Mouse (Mus musculus) MEL (cell line): ENCODE measurements around the gene Cdk5rap1. TPM values are rescaled to one million over a fixed set of nuclear protein-coding genes. Genes with fewer than 3 reads are reported as not detected.

Experiments
- DNase-seq: peaks from one replicate; pipeline ENCODE4 v3.0.0; 2011; ENCODE audit warnings: low read depth, low spot score
- H3K27ac ChIP-seq: 2 replicates; pipeline ENCODE4 v1.5.1; 2012; ENCODE audit warnings: low read depth, mild to moderate bottlenecking, control low read depth, low read length, moderate library complexity; ENCODE audit not compliant: control insufficient read depth
- H3K27me3 ChIP-seq, 2 experiments: fragments of 150-350 bp in 1 of 2; sonication (generic) in 1 of 2; 2 replicates each; pipeline ENCODE4 v1.6.1; 2012; ENCODE audit warnings: low read length in 2 of 2, mild to moderate bottlenecking in 2 of 2, improper control_type of control experiment in 1 of 2, moderate library complexity in 1 of 2; ENCODE audit not compliant: insufficient read depth in 2 of 2, control insufficient read depth in 1 of 2
- H3K36me3 ChIP-seq, 2 experiments: 2 replicates each; pipeline ENCODE4 v1.6.1; 2012 to 2014; ENCODE audit warnings: low read length in 2 of 2, improper control_type of control experiment in 1 of 2, inconsistent platforms in 1 of 2, mild to moderate bottlenecking in 1 of 2; ENCODE audit not compliant: insufficient read depth in 2 of 2, control insufficient read depth in 1 of 2
- H3K4me1 ChIP-seq, 2 experiments: fragments of 150-350 bp in 1 of 2; sonication (generic) in 1 of 2; 2 replicates each; pipeline ENCODE4 v1.6.1; 2012; ENCODE audit warnings: low read length in 2 of 2, improper control_type of control experiment in 1 of 2, mild to moderate bottlenecking in 1 of 2; ENCODE audit not compliant: insufficient read depth in 2 of 2, control insufficient read depth in 1 of 2
- H3K4me3 ChIP-seq, 2 experiments: fragments of 150-350 bp in 1 of 2; sonication (generic) in 1 of 2; 2 replicates each; pipeline ENCODE4 v1.5.1; 2012; ENCODE audit warnings: low read depth in 2 of 2, low read length in 2 of 2, mild to moderate bottlenecking in 2 of 2, moderate library complexity in 2 of 2, control low read depth in 1 of 2, improper control_type of control experiment in 1 of 2; ENCODE audit not compliant: control insufficient read depth in 1 of 2, insufficient read depth in 1 of 2
- H3K79me2 ChIP-seq: 2 replicates; pipeline ENCODE4 v1.6.1; 2012; ENCODE audit warnings: mild to moderate bottlenecking, low read length, moderate library complexity; ENCODE audit not compliant: control insufficient read depth, poor library complexity, insufficient read depth
- H3K9ac ChIP-seq: 2 replicates; pipeline ENCODE4 v1.6.1; 2012; ENCODE audit warnings: low read depth, mild to moderate bottlenecking, control low read depth, low read length, moderate library complexity; ENCODE audit not compliant: control insufficient read depth, poor library complexity, severe bottlenecking
- H3K9me3 ChIP-seq: fragments of 150-350 bp; sonication (generic); replicated peaks from 2 replicates; pipeline ENCODE4 v1.6.1; 2012; ENCODE audit warnings: mild to moderate bottlenecking, low read length, improper control_type of control experiment, moderate library complexity; ENCODE audit not compliant: insufficient read depth
- BHLHE40 ChIP-seq: IDR thresholded peaks from 2 replicates; pipeline ENCODE4 v1.6.1; 2012; ENCODE audit warnings: low read depth, mild to moderate bottlenecking, inconsistent platforms, low read length, improper control_type of control experiment, borderline replicate concordance
- CHD1 ChIP-seq: IDR thresholded peaks from 2 replicates; pipeline ENCODE4 v1.6.1; 2012; ENCODE audit warnings: low read depth, mild to moderate bottlenecking, inconsistent platforms, low read length, improper control_type of control experiment
- CTCF ChIP-seq, 3 experiments: IDR thresholded peaks in 2 of 3; conservative IDR thresholded peaks in 1 of 3; 2 replicates each; pipeline ENCODE4 v1.5.1; 2011 to 2012; ENCODE audit warnings: low read length in 3 of 3, low read depth in 2 of 3, mild to moderate bottlenecking in 2 of 3, improper control_type of control experiment in 1 of 3, inconsistent platforms in 1 of 3, mixed read lengths in 1 of 3, moderate library complexity in 1 of 3; ENCODE audit not compliant: control insufficient read depth in 1 of 3, insufficient read depth in 1 of 3, poor library complexity in 1 of 3, severe bottlenecking in 1 of 3
- E2F4 ChIP-seq: IDR thresholded peaks from 2 replicates; pipeline ENCODE4 v1.6.1; 2011; ENCODE audit warnings: low read depth, low read length, improper control_type of control experiment, borderline replicate concordance
- ELF1 ChIP-seq: IDR thresholded peaks from 2 replicates; pipeline ENCODE4 v1.6.1; 2014; ENCODE audit warnings: low read depth, mild to moderate bottlenecking, inconsistent platforms, low read length, improper control_type of control experiment, moderate library complexity
- EP300 ChIP-seq, 2 experiments: IDR thresholded peaks; 2 replicates each; pipeline ENCODE4 v1.6.1; 2011; ENCODE audit warnings: improper control_type of control experiment in 2 of 2, low read length in 2 of 2, low read depth in 1 of 2, mild to moderate bottlenecking in 1 of 2
- ETS1 ChIP-seq: IDR thresholded peaks from 2 replicates; pipeline ENCODE4 v1.6.1; 2012; ENCODE audit warnings: low read depth, mild to moderate bottlenecking, inconsistent platforms, low read length, improper control_type of control experiment, moderate library complexity
- GABPA ChIP-seq: IDR thresholded peaks from 2 replicates; pipeline ENCODE4 v1.6.1; 2012; ENCODE audit warnings: low read depth, mild to moderate bottlenecking, inconsistent platforms, low read length, improper control_type of control experiment, moderate library complexity
- GATA1 ChIP-seq: IDR thresholded peaks from 2 replicates; pipeline ENCODE4 v1.6.1; 2011; ENCODE audit warnings: low read depth, low read length, improper control_type of control experiment
- HCFC1 ChIP-seq: IDR thresholded peaks from 2 replicates; pipeline ENCODE4 v1.6.1; 2012; ENCODE audit warnings: low read depth, mild to moderate bottlenecking, inconsistent platforms, low read length, improper control_type of control experiment, moderate library complexity
- JUND ChIP-seq: IDR thresholded peaks from 2 replicates; pipeline ENCODE4 v1.6.1; 2011; ENCODE audit warnings: low read depth, mild to moderate bottlenecking, improper control_type of control experiment, low read length
- KAT2A ChIP-seq: conservative IDR thresholded peaks from 2 replicates; pipeline ENCODE4 v1.6.1; 2012; ENCODE audit warnings: low read depth, low read length, improper control_type of control experiment, inconsistent platforms
- MAX ChIP-seq: IDR thresholded peaks from 2 replicates; pipeline ENCODE4 v1.6.1; 2011; ENCODE audit warnings: low read length, improper control_type of control experiment
- MAZ ChIP-seq: IDR thresholded peaks from 2 replicates; pipeline ENCODE4 v1.6.1; 2012; ENCODE audit warnings: low read depth, mild to moderate bottlenecking, inconsistent platforms, low read length, improper control_type of control experiment
- MXI1 ChIP-seq: IDR thresholded peaks from 2 replicates; pipeline ENCODE4 v1.6.1; 2011; ENCODE audit warnings: mild to moderate bottlenecking, low read depth, low read length, improper control_type of control experiment
- MYB ChIP-seq: IDR thresholded peaks from 2 replicates; pipeline ENCODE4 v1.6.1; 2011; ENCODE audit warnings: mild to moderate bottlenecking, low read depth, low read length, improper control_type of control experiment
- MYC ChIP-seq: IDR thresholded peaks from 2 replicates; pipeline ENCODE4 v1.6.1; 2011; ENCODE audit warnings: low read depth, mild to moderate bottlenecking, low read length, improper control_type of control experiment, moderate library complexity
- NELFE ChIP-seq: IDR thresholded peaks from 2 replicates; pipeline ENCODE4 v1.6.1; 2011; ENCODE audit warnings: low read depth, low read length, improper control_type of control experiment
- POLR2A ChIP-seq, 2 experiments: IDR thresholded peaks; 2 replicates each; pipeline ENCODE4 v1.6.1; 2011 to 2012; ENCODE audit warnings: low read length in 2 of 2, mild to moderate bottlenecking in 2 of 2, control low read depth in 1 of 2, improper control_type of control experiment in 1 of 2, low read depth in 1 of 2, moderate library complexity in 1 of 2; ENCODE audit not compliant: control insufficient read depth in 1 of 2, insufficient read depth in 1 of 2, poor library complexity in 1 of 2
- POLR2AphosphoS2 ChIP-seq: IDR thresholded peaks from 2 replicates; pipeline ENCODE4 v1.6.1; 2011; ENCODE audit warnings: low read length, improper control_type of control experiment
- POLR2AphosphoS5 ChIP-seq: IDR thresholded peaks from 2 replicates; pipeline ENCODE4 v1.6.1; 2012; ENCODE audit warnings: low read depth, borderline replicate concordance, mild to moderate bottlenecking, inconsistent platforms, low read length, moderate library complexity, mixed read lengths
- RAD21 ChIP-seq: IDR thresholded peaks from 2 replicates; pipeline ENCODE4 v1.6.1; 2011; ENCODE audit warnings: mild to moderate bottlenecking, low read depth, low read length, improper control_type of control experiment
- SIN3A ChIP-seq: IDR thresholded peaks from 2 replicates; pipeline ENCODE4 v1.6.1; 2012; ENCODE audit warnings: low read length, improper control_type of control experiment, inconsistent platforms
- SMC3 ChIP-seq: IDR thresholded peaks from 2 replicates; pipeline ENCODE4 v1.6.1; 2011; ENCODE audit warnings: low read depth, low read length, improper control_type of control experiment
- TAL1 ChIP-seq: IDR thresholded peaks from 2 replicates; pipeline ENCODE4 v1.6.1; 2012; ENCODE audit warnings: mild to moderate bottlenecking, inconsistent platforms, low read length, moderate library complexity, mixed read lengths
- TCF12 ChIP-seq: IDR thresholded peaks from 2 replicates; pipeline ENCODE4 v1.6.1; 2014; ENCODE audit warnings: low read depth, mild to moderate bottlenecking, inconsistent platforms, low read length, improper control_type of control experiment, moderate library complexity
- UBTF ChIP-seq: IDR thresholded peaks from 2 replicates; pipeline ENCODE4 v1.6.1; 2012; ENCODE audit warnings: low read depth, mild to moderate bottlenecking, inconsistent platforms, low read length, improper control_type of control experiment, moderate library complexity, borderline replicate concordance; ENCODE audit not compliant: insufficient read depth
- USF1 ChIP-seq: IDR thresholded peaks from 2 replicates; pipeline ENCODE4 v1.6.1; 2014; ENCODE audit warnings: low read depth, mild to moderate bottlenecking, inconsistent platforms, low read length, improper control_type of control experiment, moderate library complexity
- ZC3H11A ChIP-seq: IDR thresholded peaks from 2 replicates; pipeline ENCODE4 v1.6.1; 2012; ENCODE audit warnings: low read depth, mild to moderate bottlenecking, inconsistent platforms, low read length, improper control_type of control experiment
- ZKSCAN1 ChIP-seq: IDR thresholded peaks from 2 replicates; pipeline ENCODE4 v1.6.1; 2012; ENCODE audit warnings: low read depth, mild to moderate bottlenecking, inconsistent platforms, low read length, improper control_type of control experiment, moderate library complexity
- ZMIZ1 ChIP-seq: IDR thresholded peaks from 2 replicates; pipeline ENCODE4 v1.6.1; 2012; ENCODE audit warnings: low read depth, mild to moderate bottlenecking, inconsistent platforms, low read length, improper control_type of control experiment, moderate library complexity
- ZNF384 ChIP-seq: IDR thresholded peaks from 2 replicates; pipeline ENCODE4 v1.6.1; 2012; ENCODE audit warnings: low read depth, mild to moderate bottlenecking, inconsistent platforms, low read length, improper control_type of control experiment
- polyA plus RNA-seq, 2 experiments: library from polyadenylated mRNA; stranded (reverse) in 1 of 2; unstranded in 1 of 2; fragments of >175 nt in 1 of 2; fragments of >200 nt in 1 of 2; gene quantifications; 2 replicates each; pipeline versions ENCODE4 v1.2.1 to v1.2.4; 2012; ENCODE audit warnings: low replicate concordance in 2 of 2, low read depth in 1 of 2; ENCODE audit not compliant: insufficient read length in 2 of 2, insufficient read depth in 1 of 2, missing spikeins in 1 of 2
- total RNA-seq: library from RNA; depleted of rRNA; stranded (reverse); fragments of 300-350 nt; gene quantifications from 2 replicates; pipeline ENCODE4 v1.2.3, GENCODE M21; 2012

Gene Cdk5rap1
- total and polyA plus RNA-seq, 3 experiments = 13.1 to 14.1 TPM; not detected in 1

DNA sequence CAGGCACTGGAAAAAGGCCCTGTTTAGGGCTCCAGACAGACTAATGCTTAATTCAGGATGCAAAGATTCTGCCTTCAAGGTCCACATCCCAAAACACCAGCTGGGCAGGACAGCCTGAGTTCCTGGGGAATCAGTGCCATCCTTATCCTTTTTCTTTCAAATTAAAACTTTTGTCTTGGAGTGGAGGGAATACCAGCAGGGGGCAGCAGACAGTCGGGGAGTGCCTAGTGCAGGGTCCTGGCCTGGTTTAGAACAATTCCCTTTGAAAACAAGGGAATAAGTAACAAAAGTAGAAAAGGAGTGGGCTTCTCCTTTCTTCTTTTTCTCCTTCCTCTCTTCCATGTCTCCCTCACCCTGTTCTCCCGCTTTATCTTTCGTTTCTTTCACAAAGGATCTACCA, 44.3 kb upstream of the Cdk5rap1 start (continued):
- TF ChIP-seq CTCF (IDR thresholded peaks at IDR 0.05 in 2 of 3, conservative IDR thresholded peaks at IDR 0.05 in 1 of 3; ENCODE audit: control insufficient read depth in 1 of 3, insufficient read depth in 1 of 3, low read depth in 2 of 3, low read length in 3 of 3, poor library complexity in 1 of 3, severe bottlenecking in 1 of 3) = peak; percentile 79 to 90 (median 86)
- 0 out of 2 replicates have a peak, but pooled peaks have one; percentile 26 for TF ChIP-seq HCFC1
- TF ChIP-seq GATA1 = no peak
- TF ChIP-seq MAZ = no peak
- TF ChIP-seq MAX = no peak
- no peak for TF ChIP-seq BHLHE40
- peak; percentile 46 for TF ChIP-seq ZNF384
- TF ChIP-seq GABPA = no peak; the same call in 1 of the 2 replicates
- no peak for TF ChIP-seq MYB
- no peak for TF ChIP-seq USF1
- no peak for TF ChIP-seq UBTF

DNA sequence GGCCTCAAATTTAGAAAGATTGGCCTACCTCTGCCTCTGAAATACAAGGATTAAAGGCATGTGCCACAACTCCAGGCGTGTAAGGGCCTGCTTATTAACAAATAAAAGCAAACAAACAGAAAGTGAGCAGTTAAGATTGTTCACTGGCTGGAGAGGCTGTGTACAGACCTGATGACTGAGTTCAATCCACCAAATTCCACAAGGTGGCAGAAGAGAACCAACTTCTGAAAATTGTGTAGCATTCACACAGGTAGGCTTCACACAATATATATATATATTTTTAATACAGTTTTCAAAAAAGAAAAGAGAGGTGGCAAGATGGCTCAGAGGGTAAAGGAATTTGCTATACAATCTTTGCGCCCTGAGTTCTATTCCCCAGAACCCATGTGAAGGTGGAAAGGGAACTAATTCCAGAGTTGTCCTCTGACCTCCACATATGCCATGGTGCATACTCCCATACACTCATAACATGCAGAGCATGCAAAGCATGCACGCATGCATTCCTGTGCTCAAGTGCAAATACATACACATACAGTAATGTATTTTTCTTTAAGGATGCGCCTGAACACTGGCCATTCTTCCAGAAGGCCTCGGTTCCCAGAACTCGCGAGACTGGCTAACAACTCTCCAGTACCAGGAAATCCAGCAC, 39.3 kb upstream of the Cdk5rap1 start:
- TF ChIP-seq MYB (no peak), E2F4 (no peak), NELFE (no peak), RAD21 (peak; percentile 90), ZMIZ1 (no peak), SMC3 (peak; percentile 84), ETS1 (no peak), CHD1 (no peak), POLR2AphosphoS5 (no peak), SIN3A (no peak; the same call in 1 of the 2 replicates), ZC3H11A (peak; percentile 73), POLR2AphosphoS2 (no peak), MXI1 (no peak), ZNF384 (peak; percentile 40; the same call in 1 of the 2 replicates), MYC (no peak), GATA1 (no peak), GABPA (no peak), ZKSCAN1 (no peak), JUND (no peak), KAT2A (no peak), TCF12 (no peak), TAL1 (no peak), CTCF (IDR thresholded peaks at IDR 0.05 in 2 of 3, conservative IDR thresholded peaks at IDR 0.05 in 1 of 3; ENCODE audit: control insufficient read depth in 1 of 3, insufficient read depth in 1 of 3, low read depth in 2 of 3, low read length in 3 of 3, poor library complexity in 1 of 3, severe bottlenecking in 1 of 3) (peak; percentile 41 to 86 (median 56); a peak in 5 of 6 replicates), ELF1 (no peak), EP300 (IDR thresholded peaks at IDR 0.05; ENCODE audit: low read depth in 1 of 2, low read length in 2 of 2) (no peak), POLR2A (IDR thresholded peaks at IDR 0.05; ENCODE audit: control insufficient read depth in 1 of 2, insufficient read depth in 1 of 2, low read depth in 1 of 2, low read length in 2 of 2, poor library complexity in 1 of 2) (no peak)
- DNase-seq = peak; percentile 80
- no peaks in the 10 kb centered on the region for H3K9me3 ChIP-seq
- H3K4me3 ChIP-seq = no peak overlapping the region
- H3K79me2 ChIP-seq = no peaks in the 10 kb centered on the region
- H3K27ac ChIP-seq = no peak overlapping the region
- H3K27me3 ChIP-seq = no peaks in the 10 kb centered on the region
- no peaks in the 10 kb centered on the region for H3K36me3 ChIP-seq
- peaks cover 0 to 7% of the 10 kb centered on the region in 2 experiments; a peak in 1 of 4 replicates for H3K4me1 ChIP-seq
- no peak overlapping the region for H3K9ac ChIP-seq
